Mouse (Mus musculus): ENCODE results near the gene Satb1. TPM values are rescaled to one million over a fixed set of nuclear protein-coding genes. Genes with fewer than 3 reads are reported as not detected.

The Satb1 gene
- polyA plus RNA-seq, 1 experiment from 2014 or later: 2.7 TPM

DNA sequence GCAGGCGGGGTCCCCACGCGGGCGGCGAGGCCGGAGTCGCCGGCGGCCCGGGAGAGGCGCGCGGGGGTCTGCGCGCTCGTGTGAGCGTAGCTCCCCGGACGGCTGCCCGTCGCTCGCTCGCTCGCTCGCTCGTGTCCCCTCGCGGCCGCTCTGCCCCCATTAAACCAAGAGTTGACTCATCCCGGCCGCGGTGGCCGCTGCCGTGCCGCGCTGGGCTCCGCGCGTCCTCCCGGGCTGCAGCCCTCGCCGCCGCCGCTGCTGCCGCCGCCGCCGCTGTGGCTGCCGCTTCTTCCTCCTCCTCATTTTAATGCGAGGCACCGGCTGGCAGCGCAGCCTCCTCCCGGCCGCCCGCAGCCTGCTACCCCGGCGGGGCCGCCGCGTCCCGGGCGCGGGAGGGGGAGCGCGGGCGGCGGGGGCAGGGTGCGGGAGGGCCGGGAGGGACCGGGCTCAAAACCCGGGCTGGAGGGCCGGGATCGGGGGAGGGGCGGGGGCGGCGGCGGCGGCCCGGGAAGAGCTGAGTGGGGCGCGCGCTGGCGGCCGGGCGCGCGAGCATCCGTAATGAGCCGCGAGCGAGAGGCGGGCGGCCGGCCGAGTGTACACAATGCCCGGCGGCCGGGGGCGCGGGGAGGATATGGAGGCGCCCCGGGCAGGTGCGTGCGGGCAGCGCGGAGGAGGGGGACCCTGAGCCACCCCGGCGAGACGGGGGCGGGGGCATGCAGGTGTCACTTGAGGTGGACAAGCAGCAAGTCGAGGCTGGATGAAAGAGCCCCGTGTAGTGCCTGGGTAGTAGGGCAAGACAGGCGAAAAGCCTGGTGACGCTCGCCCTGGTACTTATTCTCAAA is 19.9 kb downstream of the Satb1 start:
- peaks cover 27% of the 10 kb centered on the region for H3K27me3 ChIP-seq (replicated peaks)
- peak overlapping the region; percentile 58 for H3K9ac ChIP-seq
- H3K4me2 ChIP-seq: peak overlapping the region; percentile 94
- WGBS (ENCODE audit: insufficient replicate concordance): under 1% methylated on average over 80 of the region's 115 CpGs
- peak overlapping the region; percentile 72 for H3K4me3 ChIP-seq
- peak overlapping the region; percentile 14; the same call in 1 of the 2 replicates for H3K27ac ChIP-seq
- no peaks in the 10 kb centered on the region for H3K9me3 ChIP-seq (replicated peaks)
- peak; percentile 59 for ATAC-seq
- H3K4me1 ChIP-seq: peaks cover 12% of the 10 kb centered on the region; the same call in 1 of the 2 replicates
- no peaks in the 10 kb centered on the region for H3K36me3 ChIP-seq

DNA sequence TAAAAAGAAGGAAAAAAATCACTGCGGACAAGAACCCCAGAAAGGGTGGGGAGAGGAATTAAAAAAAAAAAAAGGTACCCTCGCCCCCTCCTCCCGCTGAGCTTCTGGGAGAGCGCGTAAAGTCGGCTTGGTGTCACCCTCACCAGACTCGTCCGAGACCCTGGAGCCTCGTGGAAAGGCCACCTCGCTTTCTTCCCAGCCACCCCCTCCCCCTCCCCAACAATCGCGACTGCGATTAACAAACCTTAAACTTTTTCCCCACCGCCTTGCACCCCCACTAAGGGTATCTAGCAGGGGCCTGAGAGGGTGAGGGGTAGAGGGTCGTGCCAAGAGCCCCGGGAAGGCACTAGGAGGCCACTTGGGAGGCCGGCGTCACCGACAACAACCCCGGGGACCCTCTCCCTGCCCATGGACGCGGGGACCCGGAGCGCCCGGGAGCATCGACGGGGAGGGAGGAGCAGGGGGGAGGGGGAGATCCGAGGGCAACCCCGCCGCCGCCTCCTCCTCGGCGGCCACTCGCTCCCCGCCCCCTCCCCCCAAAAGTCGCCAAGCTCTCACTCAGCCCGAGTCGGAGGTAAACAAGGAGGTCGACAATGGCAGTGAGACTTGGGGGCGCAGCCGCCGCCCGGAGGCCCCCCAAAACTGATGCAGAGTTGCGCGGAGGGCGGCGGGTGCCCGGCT is 20.7 kb downstream of the Satb1 start:
- Histone ChIP-seq H3K36me3 (no peaks in the 10 kb centered on the region), H3K9me3 (replicated peaks) (no peaks in the 10 kb centered on the region), H3K27ac (0 out of 2 replicates have a peak overlapping the region, but pooled peaks have one; percentile 14), H3K4me3 (peak overlapping the region; percentile 72), H3K4me1 (peaks cover 12% of the 10 kb centered on the region; the same call in 1 of the 2 replicates), H3K27me3 (replicated peaks) (peaks cover 27% of the 10 kb centered on the region), H3K9ac (peak overlapping the region; percentile 58), H3K4me2 (peak overlapping the region; percentile 94)
- WGBS (ENCODE audit: insufficient replicate concordance): under 1% methylated on average over 48 of the region's 48 CpGs
- 0 out of 2 replicates have a peak, but pooled peaks have one; percentile 7 for ATAC-seq

DNA sequence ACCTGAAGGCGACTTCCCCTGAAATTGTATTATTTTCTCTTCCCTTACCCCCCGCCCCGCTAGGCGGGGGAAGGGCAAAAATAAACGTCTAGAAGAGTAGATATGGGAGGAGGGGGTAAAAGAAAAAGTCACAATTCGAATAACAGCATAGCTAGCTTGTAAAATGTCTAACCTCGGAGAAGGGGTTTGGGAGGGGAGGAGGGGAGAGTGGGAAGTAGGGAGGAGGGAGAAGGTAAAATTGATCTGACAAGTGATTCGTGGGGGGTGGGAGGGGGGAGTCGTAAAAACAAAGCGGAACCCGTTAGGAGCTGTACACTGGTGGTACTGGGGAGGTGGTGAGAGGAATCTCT is 21.2 kb downstream of the Satb1 start:
- Histone ChIP-seq H3K4me2 (peak overlapping the region; percentile 94), H3K9ac (no peak overlapping the region), H3K4me1 (peaks cover 12% of the 10 kb centered on the region; the same call in 1 of the 2 replicates), H3K27me3 (replicated peaks) (peaks cover 27% of the 10 kb centered on the region), H3K27ac (no peak overlapping the region), H3K4me3 (peak overlapping the region; percentile 72), H3K9me3 (replicated peaks) (no peaks in the 10 kb centered on the region), H3K36me3 (no peaks in the 10 kb centered on the region)
- WGBS (ENCODE audit: insufficient replicate concordance): under 1% methylated on average over 11 of the region's 11 CpGs
- no peak for ATAC-seq

DNA sequence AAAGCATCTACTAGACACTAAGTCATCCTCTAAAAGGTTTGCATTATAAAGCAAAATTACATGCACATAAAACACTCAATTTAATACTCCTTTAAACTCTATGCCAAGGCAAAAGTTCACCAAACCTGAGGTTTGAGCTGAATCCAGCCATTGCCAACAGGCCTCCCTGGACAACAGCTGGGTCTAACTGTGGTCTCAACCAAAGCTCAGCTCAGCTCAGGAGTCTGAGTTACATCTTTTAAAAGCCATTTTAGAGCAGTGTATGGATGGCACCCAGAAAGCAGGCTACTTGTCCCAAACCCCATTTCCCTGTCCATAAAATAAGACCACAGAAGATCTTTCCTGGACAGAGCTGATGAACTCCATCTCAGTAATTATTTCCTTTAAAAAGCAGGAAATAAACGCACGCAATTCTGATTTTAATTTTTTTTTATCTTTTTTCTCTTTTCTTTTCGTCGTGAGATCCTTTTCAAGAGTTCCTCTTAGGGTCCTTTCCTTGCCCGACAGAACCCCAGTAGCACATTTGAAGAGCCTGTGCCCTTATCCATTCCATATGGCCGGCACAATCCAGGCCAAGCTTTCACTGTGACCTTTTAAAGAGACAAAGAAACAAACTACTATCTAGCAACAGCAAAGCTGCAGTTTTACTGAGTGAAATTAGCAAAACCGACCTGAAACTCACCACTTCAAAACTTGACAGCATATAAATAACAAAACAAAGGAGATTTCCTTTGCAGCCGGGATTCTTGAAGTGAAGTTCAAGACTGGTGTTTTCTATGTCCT is 21.8 kb downstream of the Satb1 start:
- no peak for ATAC-seq
- no peaks in the 10 kb centered on the region for H3K9me3 ChIP-seq (replicated peaks)
- H3K4me3 ChIP-seq: peak overlapping the region; percentile 72
- WGBS (ENCODE audit: insufficient replicate concordance): 6% methylated on average over 8 of the region's 8 CpGs
- H3K4me1 ChIP-seq: peaks cover 12% of the 10 kb centered on the region; the same call in 1 of the 2 replicates
- H3K9ac ChIP-seq: no peak overlapping the region
- H3K27ac ChIP-seq: no peak overlapping the region
- no peaks in the 10 kb centered on the region for H3K36me3 ChIP-seq
- H3K27me3 ChIP-seq (replicated peaks): peaks cover 27% of the 10 kb centered on the region
- H3K4me2 ChIP-seq: peak overlapping the region; percentile 94

DNA sequence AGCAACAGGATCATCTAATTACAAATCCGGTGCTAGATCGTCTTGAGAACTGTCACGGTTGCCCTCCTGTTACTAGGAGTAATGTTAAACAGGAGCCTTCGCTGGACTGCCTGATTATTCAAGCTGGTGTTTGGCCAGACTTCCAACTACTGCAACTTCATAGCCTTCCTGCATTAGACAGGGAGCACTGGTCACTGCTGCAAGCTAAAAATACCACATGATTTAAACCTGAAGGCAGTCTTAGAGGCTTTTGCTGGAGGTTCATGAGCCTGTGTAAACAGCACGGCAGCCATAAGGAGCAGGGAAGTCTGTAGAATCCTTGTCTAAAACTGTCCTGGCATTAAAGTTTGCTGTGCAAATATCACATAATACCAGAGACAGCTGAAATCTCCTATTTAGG is 25.7 kb downstream of the Satb1 start:
- 75% methylated on average over 5 of the region's 5 CpGs for WGBS (ENCODE audit: insufficient replicate concordance)
- Histone ChIP-seq H3K27ac (no peak overlapping the region), H3K9ac (no peak overlapping the region), H3K9me3 (replicated peaks) (no peaks in the 10 kb centered on the region), H3K4me2 (no peak overlapping the region), H3K27me3 (replicated peaks) (peaks cover 7% of the 10 kb centered on the region), H3K4me1 (peaks cover 7% of the 10 kb centered on the region; the same call in 1 of the 2 replicates), H3K4me3 (no peak overlapping the region), H3K36me3 (no peaks in the 10 kb centered on the region)
- no peak for ATAC-seq

DNA sequence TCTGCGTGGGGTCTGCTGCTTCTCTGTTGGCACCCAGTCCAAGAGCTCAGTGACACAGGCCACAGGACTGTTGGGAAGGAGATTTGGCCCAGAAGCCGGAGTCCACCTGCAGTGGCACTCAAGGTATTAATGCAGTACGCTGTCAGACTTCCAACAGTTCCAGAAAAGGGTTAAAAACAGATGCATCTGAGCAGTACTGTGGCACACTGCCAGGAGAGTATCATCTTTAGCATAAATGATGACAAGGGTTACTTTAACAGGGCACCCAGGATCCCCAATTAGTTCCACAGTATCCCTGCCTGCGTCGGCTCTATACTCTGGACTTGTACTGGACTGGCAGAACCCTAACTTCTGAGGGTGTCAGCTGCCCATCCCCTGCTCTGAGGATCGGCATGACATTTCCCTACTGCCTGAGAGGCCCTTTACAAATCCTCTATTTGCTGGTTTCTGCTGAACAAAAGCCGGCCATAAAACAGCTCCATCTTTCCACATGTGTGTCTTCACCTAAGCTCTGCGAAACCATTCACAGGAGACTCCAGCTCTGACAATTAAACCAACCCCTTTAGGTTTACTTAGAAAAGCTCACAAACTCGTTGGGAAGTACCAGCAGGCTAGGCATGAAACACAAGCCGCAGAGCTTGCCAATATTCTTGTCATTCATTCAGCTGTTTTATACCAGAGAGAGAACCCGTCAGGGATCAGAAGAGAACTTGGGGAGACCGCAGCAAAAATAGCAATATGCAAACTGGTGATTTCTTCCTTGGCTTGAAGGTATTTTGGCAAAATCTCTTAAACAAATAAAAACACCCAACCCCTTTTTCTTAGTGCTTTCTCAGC is 26.7 kb downstream of the Satb1 start:
- H3K4me2 ChIP-seq: no peak overlapping the region
- H3K27ac ChIP-seq: no peak overlapping the region
- H3K36me3 ChIP-seq: no peaks in the 10 kb centered on the region
- 78% methylated on average over 12 of the region's 12 CpGs for WGBS (ENCODE audit: insufficient replicate concordance)
- H3K27me3 ChIP-seq (replicated peaks): no peaks in the 10 kb centered on the region; the same call in 1 of the 2 replicates
- H3K4me1 ChIP-seq: no peaks in the 10 kb centered on the region
- ATAC-seq: no peak
- H3K4me3 ChIP-seq: no peak overlapping the region
- no peaks in the 10 kb centered on the region for H3K9me3 ChIP-seq (replicated peaks)
- no peak overlapping the region for H3K9ac ChIP-seq

DNA sequence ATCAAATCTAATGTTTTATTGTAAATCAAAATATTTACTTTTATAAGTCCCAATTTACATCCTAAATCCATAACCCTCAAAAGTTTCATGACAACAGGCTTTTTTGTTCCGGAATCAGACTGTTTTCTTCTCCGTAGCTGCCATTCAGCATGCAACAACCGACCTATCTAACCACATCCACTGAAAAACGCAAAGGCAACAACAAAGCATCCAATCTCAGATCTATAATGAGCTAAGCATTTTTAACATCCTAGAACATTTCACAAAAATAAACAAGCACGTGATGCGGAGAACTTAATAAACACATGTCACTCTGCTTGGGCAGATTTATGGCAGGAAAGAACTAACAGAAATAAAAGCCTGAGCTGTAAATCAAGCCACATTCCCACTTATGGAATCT is 32.9 kb downstream of the Satb1 start:
- H3K27me3 ChIP-seq (replicated peaks): no peaks in the 10 kb centered on the region
- H3K4me2 ChIP-seq: no peak overlapping the region
- H3K4me1 ChIP-seq: no peaks in the 10 kb centered on the region
- no peak overlapping the region for H3K4me3 ChIP-seq
- H3K9ac ChIP-seq: no peak overlapping the region
- WGBS (ENCODE audit: insufficient replicate concordance): 77% methylated on average over 6 of the region's 6 CpGs
- no peaks in the 10 kb centered on the region for H3K9me3 ChIP-seq (replicated peaks)
- ATAC-seq: no peak
- no peak overlapping the region for H3K27ac ChIP-seq
- no peaks in the 10 kb centered on the region for H3K36me3 ChIP-seq

DNA sequence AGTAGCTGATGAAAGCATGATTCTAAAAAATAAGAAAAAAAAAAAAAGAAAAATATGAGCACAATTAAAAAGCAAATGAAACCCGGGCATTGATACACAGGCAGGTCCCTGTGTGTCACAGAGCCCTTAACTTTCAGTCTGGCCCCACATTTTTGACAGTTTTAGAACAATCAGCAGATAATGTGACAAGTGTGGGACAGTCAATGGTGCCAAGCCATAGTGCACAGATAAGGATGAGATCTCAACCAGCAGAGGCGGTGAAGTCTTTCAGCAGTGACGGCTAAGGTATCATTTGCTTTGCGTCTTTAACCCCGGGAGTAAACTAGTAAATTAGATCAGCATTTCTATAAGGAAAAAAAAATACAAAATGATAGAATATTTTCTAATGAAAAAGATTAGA is 36.6 kb downstream of the Satb1 start:
- H3K27me3 ChIP-seq (replicated peaks): no peaks in the 10 kb centered on the region
- H3K4me2 ChIP-seq: no peak overlapping the region
- no peaks in the 10 kb centered on the region for H3K36me3 ChIP-seq
- no peak overlapping the region for H3K27ac ChIP-seq
- no peak overlapping the region for H3K4me3 ChIP-seq
- H3K4me1 ChIP-seq: no peaks in the 10 kb centered on the region
- ATAC-seq: no peak
- H3K9me3 ChIP-seq (replicated peaks): no peaks in the 10 kb centered on the region
- no peak overlapping the region for H3K9ac ChIP-seq
- WGBS (ENCODE audit: insufficient replicate concordance): 65% methylated on average over 5 of the region's 5 CpGs

DNA sequence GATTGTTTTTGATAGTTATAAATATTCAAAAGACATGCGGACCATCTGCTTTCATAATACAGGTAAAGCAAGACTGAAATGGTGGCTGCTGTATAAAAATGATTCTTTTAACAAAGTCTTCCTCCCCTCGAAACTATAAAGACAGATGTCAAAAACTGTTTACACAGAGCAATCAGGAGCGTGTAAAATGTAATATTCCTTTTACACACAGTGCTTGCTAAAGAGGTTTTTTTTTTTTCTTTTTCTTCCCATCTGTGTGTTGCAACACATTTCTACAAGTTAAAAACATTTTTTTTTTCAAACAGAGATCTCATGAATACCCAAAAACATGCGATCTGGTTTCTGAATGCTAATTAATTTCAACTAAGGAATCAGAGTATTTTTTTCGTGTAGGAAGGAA is 41.9 kb downstream of the Satb1 start:
- no peaks in the 10 kb centered on the region for H3K36me3 ChIP-seq
- no peak overlapping the region for H3K27ac ChIP-seq
- WGBS (ENCODE audit: insufficient replicate concordance): 65% methylated on average over 5 of the region's 5 CpGs
- ATAC-seq: no peak
- no peaks in the 10 kb centered on the region for H3K4me1 ChIP-seq
- no peaks in the 10 kb centered on the region for H3K27me3 ChIP-seq (replicated peaks)
- no peaks in the 10 kb centered on the region for H3K9me3 ChIP-seq (replicated peaks)
- H3K4me2 ChIP-seq: no peak overlapping the region
- no peak overlapping the region for H3K4me3 ChIP-seq
- no peak overlapping the region for H3K9ac ChIP-seq

DNA sequence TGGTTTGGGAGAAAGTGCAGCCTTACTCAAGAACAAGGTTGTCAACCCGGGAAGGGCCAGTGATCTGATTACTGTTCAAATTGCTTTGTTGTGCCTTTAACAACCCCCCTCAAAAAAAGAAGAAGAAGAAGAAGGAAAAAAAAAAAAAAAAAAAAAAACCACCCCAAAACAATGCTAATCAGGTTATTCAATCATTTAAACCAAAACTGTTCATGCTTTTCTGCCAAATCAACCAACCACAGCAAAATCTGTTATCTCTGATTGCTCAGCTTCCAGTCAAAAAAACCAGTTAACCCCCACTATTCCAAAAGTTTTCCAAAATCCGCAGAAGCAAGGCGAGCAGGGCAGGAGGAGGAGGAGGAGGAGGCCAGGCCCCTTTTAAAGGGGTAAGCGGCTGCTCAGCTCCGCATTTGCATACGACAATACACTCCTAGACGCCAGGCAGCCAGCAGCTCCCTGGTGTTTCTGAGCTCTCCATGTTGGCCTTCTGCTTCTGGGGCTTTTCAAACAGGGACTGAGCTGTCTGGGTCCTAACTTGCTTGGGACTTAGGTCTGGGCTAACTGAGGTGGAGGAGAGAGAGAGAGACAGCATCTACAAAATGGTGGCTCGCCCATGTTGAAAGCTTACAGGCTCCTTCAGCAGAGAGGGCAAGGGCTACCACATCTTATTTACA is 42.6 kb downstream of the Satb1 start:
- Histone ChIP-seq H3K9ac (no peak overlapping the region), H3K4me1 (no peaks in the 10 kb centered on the region), H3K4me3 (no peak overlapping the region), H3K27me3 (replicated peaks) (no peaks in the 10 kb centered on the region), H3K36me3 (no peaks in the 10 kb centered on the region), H3K9me3 (replicated peaks) (no peaks in the 10 kb centered on the region), H3K27ac (no peak overlapping the region), H3K4me2 (no peak overlapping the region)
- 45% methylated on average over 8 of the region's 8 CpGs for WGBS (ENCODE audit: insufficient replicate concordance)
- ATAC-seq: no peak

DNA sequence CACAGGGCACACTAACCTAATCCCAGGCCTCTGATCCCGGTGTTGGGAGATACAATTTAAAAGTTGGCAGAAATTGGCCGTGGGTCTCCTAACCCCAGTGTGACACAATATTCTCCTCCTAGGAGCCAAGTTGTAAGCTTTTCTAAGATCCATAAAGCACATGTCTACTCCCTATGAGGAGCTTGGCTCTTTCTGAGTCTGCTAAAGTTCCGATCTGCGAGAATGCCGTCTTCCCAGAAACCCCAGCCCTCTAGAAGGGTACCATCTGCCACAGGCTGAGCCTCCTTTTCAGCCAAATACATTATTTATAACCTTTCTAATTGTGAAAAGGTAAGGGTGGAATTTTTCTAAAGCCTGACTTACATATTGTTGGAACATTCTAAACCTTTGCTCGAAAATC is 43.3 kb downstream of the Satb1 start:
- no peak overlapping the region for H3K4me3 ChIP-seq
- H3K4me2 ChIP-seq: no peak overlapping the region
- no peak overlapping the region for H3K27ac ChIP-seq
- H3K4me1 ChIP-seq: no peaks in the 10 kb centered on the region
- no peaks in the 10 kb centered on the region for H3K27me3 ChIP-seq (replicated peaks)
- WGBS (ENCODE audit: insufficient replicate concordance): 78% methylated on average over 6 of the region's 6 CpGs
- no peak overlapping the region for H3K9ac ChIP-seq
- no peak for ATAC-seq
- H3K36me3 ChIP-seq: no peaks in the 10 kb centered on the region
- H3K9me3 ChIP-seq (replicated peaks): no peaks in the 10 kb centered on the region
